Mouse (Mus musculus) frontal cortex, postnatal 14 days (tissue): ENCODE measurements around the gene Usp35.

Experiments
- DNase-seq, 2 experiments: peaks; one replicate each; pipeline ENCODE4 v3.0.0; 2022; ENCODE audit warnings: low spot score in 2 of 2

Gene Usp35

GRCm38 (mm10) chr7:97314646-97315045, 17.2 kb downstream of the Usp35 start:
- DNase-seq: no peak

- DNase-seq: no peak
Observed at GRCm38 (mm10) chr7:97313364-97313995, 18.3 kb downstream of the Usp35 start.

DNA sequence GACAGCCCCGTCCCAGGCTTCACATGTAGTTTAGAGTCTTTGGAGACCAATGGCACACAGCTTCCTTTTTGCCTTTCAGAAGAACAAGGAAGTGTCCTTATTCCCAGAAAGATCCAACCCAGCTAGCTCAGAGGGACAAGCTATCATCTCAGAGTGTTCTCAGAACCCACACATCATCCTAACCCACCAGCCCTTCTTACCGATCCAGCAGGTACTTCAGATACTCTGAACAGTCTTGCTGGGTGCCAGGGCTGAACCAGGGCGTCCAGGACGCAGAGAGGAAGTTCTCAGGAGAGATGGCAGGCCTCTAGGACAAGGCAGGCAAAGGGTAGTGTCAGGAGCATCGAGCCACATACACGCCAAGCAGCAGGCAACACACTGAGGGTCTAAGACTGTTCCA, 19.0 kb downstream of the Usp35 start:
- no peak for DNase-seq

DNA sequence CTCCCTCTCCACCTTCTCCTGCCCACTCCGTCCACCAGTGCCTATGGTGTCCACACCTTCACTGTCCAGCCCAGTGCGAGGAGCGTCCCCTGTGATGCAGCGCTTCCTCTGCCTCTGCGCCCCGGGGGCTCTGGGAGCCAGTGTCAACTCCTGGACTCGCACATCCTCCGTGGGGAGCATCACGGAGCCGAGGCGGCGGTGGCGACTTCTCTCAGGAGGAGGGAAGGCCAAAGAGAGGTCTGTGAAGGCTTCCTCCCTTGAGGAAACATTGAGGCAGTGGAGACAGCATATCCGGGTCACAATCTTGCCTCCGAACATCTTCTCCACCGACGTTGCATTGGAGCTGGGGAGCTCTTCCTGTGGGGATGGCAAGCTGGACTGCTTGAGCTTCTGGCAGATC, 19.6 kb downstream of the Usp35 start:
- no peak for DNase-seq

DNA sequence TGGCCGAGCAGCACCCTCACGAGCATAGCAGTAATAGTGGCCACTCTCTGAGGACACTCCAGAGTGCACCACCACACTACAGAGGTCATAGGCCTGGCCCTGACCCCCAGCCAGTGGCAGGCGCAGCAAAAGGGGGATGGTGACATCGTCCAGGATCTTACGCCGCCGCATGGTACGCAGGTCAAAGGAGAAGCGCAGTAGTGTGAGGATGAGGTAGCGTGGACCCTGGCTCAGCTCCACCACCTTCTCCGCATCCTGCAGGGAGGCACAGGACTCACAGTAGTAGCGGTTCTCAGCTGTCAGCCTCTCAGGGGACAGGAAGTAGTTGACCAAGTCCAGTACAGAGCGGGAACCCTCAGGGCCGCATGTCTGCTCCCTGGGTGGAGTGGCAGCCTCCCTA, 20.2 kb downstream of the Usp35 start:
- no peak for DNase-seq

GRCm38 (mm10) chr7:97310341-97310635, 21.5 kb downstream of the Usp35 start:
- no peak for DNase-seq

DNA sequence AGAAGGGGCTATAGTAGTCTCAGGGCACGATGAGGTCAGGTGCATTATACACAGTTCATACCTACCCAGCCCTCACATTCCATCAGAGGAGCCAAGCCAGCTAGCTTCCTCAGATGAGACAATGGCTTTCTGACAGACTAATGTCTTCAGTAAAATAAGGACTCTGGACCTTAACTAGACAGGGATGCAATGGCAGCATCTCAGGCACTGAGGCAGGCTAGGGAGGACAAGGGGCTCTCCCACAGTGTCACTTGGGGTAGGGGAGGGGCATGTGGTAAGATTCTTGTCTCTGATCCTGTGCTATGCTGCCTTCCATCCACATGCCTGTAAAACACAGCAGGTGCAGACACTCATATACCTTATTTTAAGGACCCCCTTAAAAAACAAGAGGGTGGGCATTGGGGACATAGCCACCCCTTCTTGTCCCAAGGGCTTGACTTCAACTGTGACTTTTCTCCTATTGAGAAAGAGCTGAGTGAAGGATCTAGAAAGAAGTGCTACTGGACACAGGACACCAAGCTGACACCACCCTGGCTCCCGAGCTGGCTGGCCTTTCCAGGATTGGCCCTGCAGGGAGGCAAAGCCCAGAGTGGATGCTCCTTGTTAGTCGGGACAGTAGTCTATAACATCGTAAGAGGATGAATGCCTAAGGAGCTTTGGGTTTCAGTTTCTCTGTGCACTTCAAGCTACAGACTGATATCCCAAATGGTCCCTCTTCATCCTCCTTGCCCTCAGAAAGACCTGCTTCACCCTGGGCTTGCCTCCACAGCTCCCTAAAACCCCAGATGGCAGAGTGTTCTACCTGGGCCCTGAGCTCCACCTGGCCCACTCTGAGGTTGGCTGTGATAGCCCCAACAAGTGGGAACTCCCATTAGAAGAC, 22.1 kb downstream of the Usp35 start:
- DNase-seq: peak; percentile 2 to 3

- no peak for DNase-seq
Observed at GRCm38 (mm10) chr7:97307546-97307945, 24.3 kb downstream of the Usp35 start.

DNA sequence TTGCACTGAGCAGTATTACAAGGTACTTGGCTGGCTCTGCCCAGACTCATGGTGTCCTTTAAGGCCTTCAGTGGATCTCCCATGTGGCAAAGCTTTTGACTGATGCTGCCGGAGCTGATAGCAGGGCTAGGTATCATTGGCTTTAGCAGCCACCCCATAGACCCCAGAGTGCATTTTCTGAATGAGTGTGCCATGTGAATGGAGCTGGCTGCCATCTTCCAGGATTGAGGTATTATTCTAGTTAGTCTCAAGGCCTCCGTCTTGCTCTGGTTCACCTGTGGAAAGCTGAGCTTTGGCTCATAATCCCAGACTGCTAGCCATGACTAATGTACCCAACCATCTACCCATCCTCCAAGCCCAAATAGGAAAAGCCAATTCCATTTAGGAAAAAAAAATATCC, 25.0 kb downstream of the Usp35 start:
- DNase-seq: no peak

DNA sequence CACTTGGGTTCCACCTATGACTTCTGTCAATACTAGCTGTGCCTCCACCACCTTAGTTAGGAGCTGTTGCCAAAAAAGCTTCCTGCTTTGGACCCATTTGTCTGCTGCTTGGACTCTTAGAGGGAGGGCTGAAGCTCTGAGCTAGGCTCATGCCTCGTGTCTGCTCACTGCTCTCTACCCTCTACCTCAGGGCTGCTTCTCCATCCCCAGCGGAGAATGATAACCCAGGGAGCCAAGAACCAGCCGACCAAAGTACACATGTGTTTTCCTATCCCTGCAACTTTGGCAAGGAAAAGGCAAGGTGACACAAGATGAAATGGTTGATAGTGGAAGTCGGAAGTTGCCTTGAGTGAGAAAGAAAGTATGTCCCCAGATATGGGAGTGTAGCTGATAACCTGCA, 26.6 kb downstream of the Usp35 start:
- no peak for DNase-seq

GRCm38 (mm10) chr7:97304471-97304870, 27.3 kb downstream of the Usp35 start:
- DNase-seq: peak in 1 of 2 experiments; percentile 2

- no peak for DNase-seq
Observed at GRCm38 (mm10) chr7:97303614-97304013, 28.2 kb downstream of the Usp35 start.

DNA sequence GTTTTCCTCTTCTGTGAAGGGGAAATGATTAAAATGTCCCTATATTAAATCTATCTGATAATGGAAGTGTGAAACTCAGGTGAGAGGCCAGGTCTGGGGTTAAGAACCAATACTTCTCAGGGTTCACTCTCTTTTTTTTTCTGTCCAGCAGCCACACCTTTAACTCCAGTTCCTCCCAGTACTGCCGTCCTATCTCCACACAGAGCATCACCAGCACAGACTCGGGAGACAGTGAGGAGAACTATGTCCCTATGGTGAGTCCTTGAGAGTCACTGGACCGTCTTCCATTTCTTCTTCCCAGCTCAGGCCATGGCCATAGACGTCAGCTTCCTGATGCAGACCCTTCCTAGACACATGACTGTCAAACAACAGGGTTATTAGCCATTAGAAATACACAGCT, 28.9 kb downstream of the Usp35 start:
- DNase-seq: no peak

- DNase-seq: no peak
Observed at GRCm38 (mm10) chr7:97302261-97302660, 29.6 kb downstream of the Usp35 start.

- no peak for DNase-seq
Observed at GRCm38 (mm10) chr7:97301321-97301720, 30.5 kb downstream of the Usp35 start.

DNA sequence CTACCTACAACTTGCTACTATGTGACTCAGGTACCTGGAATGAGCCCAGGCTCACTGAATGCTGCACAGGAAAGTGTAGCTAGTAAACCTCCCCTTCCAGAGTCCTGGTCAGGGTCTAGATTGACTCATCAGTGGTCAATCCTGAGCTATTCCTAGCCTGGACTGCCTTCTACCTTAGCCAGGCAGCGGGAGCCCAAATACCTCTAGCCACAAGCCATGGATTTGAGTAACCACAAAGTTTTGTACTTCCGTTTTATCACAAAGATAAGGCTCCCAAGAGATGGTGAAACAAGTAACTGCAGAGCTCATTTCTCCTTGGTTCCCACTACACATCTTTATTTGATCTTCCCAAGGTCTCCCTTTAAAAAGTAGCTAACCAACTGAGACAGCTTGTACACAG, 30.9 kb downstream of the Usp35 start:
- DNase-seq: no peak

DNA sequence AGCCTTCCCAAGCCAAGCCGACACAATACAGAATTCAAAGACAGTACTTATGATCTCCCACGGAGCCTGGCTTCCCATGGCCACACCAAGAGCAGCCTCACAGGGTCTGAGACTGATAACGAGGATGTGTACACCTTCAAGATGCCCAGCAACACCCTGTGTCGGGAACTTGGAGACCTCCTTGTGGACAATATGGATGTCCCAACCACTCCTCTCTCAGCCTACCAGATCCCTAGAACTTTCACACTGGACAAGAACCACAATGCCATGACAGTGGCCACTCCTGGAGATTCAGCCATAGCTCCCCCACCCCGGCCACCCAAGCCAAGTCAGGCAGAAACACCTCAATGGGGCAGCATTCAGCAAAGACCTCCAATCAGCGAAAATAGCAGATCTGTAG, 32.9 kb downstream of the Usp35 start:
- DNase-seq: no peak

GRCm38 (mm10) chr7:97298279-97298678, 33.5 kb downstream of the Usp35 start:
- DNase-seq: no peak

DNA sequence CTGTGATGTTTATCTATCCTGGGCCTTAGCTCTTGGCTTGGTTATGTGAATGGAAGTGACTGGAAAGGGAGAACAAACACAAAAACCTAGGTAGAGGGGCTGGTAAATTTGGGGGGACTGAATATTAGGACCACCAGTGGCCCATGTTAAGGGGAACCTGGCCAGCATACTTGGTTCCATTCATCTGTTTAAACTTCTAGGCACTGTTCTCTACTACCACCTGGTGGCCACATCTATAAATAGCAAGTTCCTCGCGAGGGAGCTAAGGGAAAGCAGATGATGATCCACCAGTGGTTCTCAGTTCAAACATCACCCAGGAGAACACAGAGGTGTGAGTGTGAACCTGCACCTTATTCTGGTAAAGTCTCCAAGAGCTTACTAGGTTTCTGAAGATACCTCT, 34.4 kb downstream of the Usp35 start:
- peak in 1 of 2 experiments; percentile 69 for DNase-seq

- DNase-seq: no peak
Observed at GRCm38 (mm10) chr7:97296986-97297385, 34.8 kb downstream of the Usp35 start.

DNA sequence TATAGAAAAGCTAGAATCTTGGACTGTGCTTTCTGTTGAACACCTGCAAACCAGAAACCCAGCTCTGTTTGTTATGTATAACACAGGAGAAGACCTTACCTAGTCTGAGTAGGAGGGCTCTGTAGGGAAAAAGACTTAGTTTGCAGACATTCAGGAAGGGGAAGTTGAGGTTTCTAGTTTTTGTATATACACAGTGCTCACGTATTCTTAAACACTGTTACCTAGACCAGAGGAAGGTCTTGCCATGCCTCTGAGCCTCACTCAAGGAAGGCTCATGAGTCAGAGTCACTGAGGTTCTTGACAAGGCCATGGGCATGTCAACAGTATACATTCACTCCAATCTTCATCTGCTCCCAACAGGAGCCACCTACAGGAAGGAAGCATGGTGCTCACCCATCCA, 60.8 kb downstream of the Usp35 start:
- no peak for DNase-seq

- DNase-seq: no peak
Observed at GRCm38 (mm10) chr7:97270367-97270766, 61.5 kb downstream of the Usp35 start.

DNA sequence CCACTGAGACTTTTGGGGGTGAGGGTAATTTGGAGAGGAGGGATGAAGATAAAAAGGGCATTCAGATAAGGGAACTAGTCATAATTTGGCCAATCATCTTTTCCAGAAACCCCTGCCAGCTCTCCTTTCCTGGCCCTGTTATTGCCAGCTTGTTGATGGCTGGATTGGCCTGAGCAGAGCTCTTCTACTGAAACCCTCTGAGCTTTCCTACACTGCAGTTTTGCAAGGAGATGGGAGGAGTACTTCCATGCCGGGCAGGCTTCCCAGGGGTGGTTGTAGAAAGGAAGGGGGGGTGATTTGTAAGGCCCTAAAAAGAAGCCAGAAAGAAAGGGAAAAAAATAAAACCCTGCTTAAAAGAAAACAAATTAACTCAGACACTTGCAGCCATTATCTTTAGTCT, 69.3 kb downstream of the Usp35 start:
- no peak for DNase-seq
